Mouse (Mus musculus) G1E (cell line): ENCODE results near the gene Myt1. TPM values are rescaled to one million over a fixed set of nuclear protein-coding genes. Genes with fewer than 3 reads are reported as not detected.

Experiments
- ATAC-seq: 2 replicates; pipeline ENCODE4 v1.8.0; 2016; ENCODE audit warnings: mild to moderate bottlenecking; ENCODE audit not compliant: insufficient number of reproducible peaks, poor library complexity, low FRiP score, severe bottlenecking; ENCODE audit errors: extremely low read depth
- DNase-seq: peaks from one replicate; pipeline ENCODE4 v3.0.0; 2012; ENCODE audit warnings: low spot score
- H3K27me3 ChIP-seq: 2 replicates; pipeline ENCODE4 v1.6.1; 2012; ENCODE audit warnings: mild to moderate bottlenecking, low read length, inconsistent platforms; ENCODE audit not compliant: insufficient read depth
- H3K36me3 ChIP-seq: replicated peaks from 2 replicates; pipeline ENCODE3; 2012; ENCODE audit warnings: mild to moderate bottlenecking, inconsistent platforms
- H3K4me1 ChIP-seq: 2 replicates; pipeline ENCODE4 v1.6.1; 2012; ENCODE audit warnings: low read depth, low read length, inconsistent platforms, mixed read lengths; ENCODE audit not compliant: insufficient read depth
- H3K4me3 ChIP-seq: 2 replicates; pipeline ENCODE4 v1.5.1; 2012; ENCODE audit warnings: low read depth, mild to moderate bottlenecking, inconsistent platforms, low read length, moderate library complexity, mixed read lengths
- H3K9me3 ChIP-seq: replicated peaks from 2 replicates; pipeline ENCODE4 v1.6.1; 2012; ENCODE audit warnings: inconsistent platforms
- CTCF ChIP-seq: IDR thresholded peaks from 2 replicates; pipeline ENCODE4 v1.5.1; 2012; ENCODE audit warnings: low read depth, low read length, inconsistent platforms, mixed read lengths
- GATA1 ChIP-seq: IDR thresholded peaks from 2 replicates; pipeline ENCODE4 v1.6.1; 2012; ENCODE audit warnings: borderline replicate concordance, low read length, inconsistent platforms, mixed read lengths
- GATA2 ChIP-seq: IDR thresholded peaks from 2 replicates; pipeline ENCODE4 v1.6.1; 2012; ENCODE audit warnings: low read depth, low read length, inconsistent platforms, borderline replicate concordance
- POLR2AphosphoS5 ChIP-seq: IDR thresholded peaks from 2 replicates; pipeline ENCODE4 v1.6.1; 2012; ENCODE audit warnings: low read depth, low read length, inconsistent platforms; ENCODE audit not compliant: insufficient replicate concordance
- TAL1 ChIP-seq: conservative IDR thresholded peaks from 2 replicates; pipeline ENCODE4 v1.6.1; 2012; ENCODE audit warnings: low read depth, low read length, inconsistent platforms, mixed read lengths
- polyA plus RNA-seq: library from polyadenylated mRNA; stranded (reverse); fragments of >175 nt; gene quantifications from 2 replicates; pipeline ENCODE4 v1.2.3, GENCODE M21; 2012
- total RNA-seq, 2 experiments: library from RNA; stranded (forward) in 1 of 2; stranded (reverse) in 1 of 2; fragments of 200-1000 nt in 1 of 2; fragments of >200 nt in 1 of 2; fragmentation: Nextera tagmentation in 1 of 2; gene quantifications; 2 replicates each; pipeline ENCODE4 v1.2.3; 2014 to 2017

Gene Myt1
- total and polyA plus RNA-seq, 3 experiments = 0.22 TPM; not detected in 2

- H3K4me3 ChIP-seq = no peak overlapping the region
- no peaks in the 10 kb centered on the region for H3K36me3 ChIP-seq
- no peaks in the 10 kb centered on the region for H3K9me3 ChIP-seq
- peaks cover 10% of the 10 kb centered on the region for H3K27me3 ChIP-seq
- TF ChIP-seq TAL1 = no peak
- TF ChIP-seq GATA2 = no peak
- no peak for TF ChIP-seq GATA1
- TF ChIP-seq POLR2AphosphoS5 = no peak
- no peak for TF ChIP-seq CTCF
- no peak for ATAC-seq
- H3K4me1 ChIP-seq = peaks cover 5% of the 10 kb centered on the region
- no peak for DNase-seq
Measured at GRCm38 (mm10) chr2:181759041-181759440, 4.1 kb upstream of the Myt1 start.

- TF ChIP-seq GATA1 (no peak), POLR2AphosphoS5 (no peak), CTCF (no peak), GATA2 (no peak), TAL1 (no peak)
- DNase-seq (no peak), ATAC-seq (no peak)
- H3K9me3 ChIP-seq = no peaks in the 10 kb centered on the region
- H3K27me3 ChIP-seq = peaks cover 5% of the 10 kb centered on the region; the same call in 1 of the 2 replicates
- peaks cover 2% of the 10 kb centered on the region for H3K4me1 ChIP-seq
- H3K4me3 ChIP-seq = no peak overlapping the region
- no peaks in the 10 kb centered on the region for H3K36me3 ChIP-seq
Measured at GRCm38 (mm10) chr2:181763886-181764527, 875 bp downstream of the Myt1 start.

GRCm38 (mm10) chr2:181764600-181764999 lies 1.5 kb downstream of the Myt1 start:
- no peaks in the 10 kb centered on the region for H3K36me3 ChIP-seq
- H3K4me3 ChIP-seq = no peak overlapping the region
- no peaks in the 10 kb centered on the region for H3K9me3 ChIP-seq
- DNase-seq (no peak), ATAC-seq (no peak)
- H3K4me1 ChIP-seq = no peaks in the 10 kb centered on the region
- no peak for TF ChIP-seq CTCF
- TF ChIP-seq TAL1 = no peak
- no peak for TF ChIP-seq GATA2
- TF ChIP-seq POLR2AphosphoS5 = no peak
- no peak for TF ChIP-seq GATA1
- H3K27me3 ChIP-seq = no peaks in the 10 kb centered on the region

GRCm38 (mm10) chr2:181765251-181765650 lies 2.1 kb downstream of the Myt1 start:
- Histone ChIP-seq H3K4me1 (no peaks in the 10 kb centered on the region), H3K27me3 (peaks cover 2% of the 10 kb centered on the region; the same call in 1 of the 2 replicates), H3K9me3 (no peaks in the 10 kb centered on the region), H3K4me3 (no peak overlapping the region), H3K36me3 (no peaks in the 10 kb centered on the region)
- no peak for ATAC-seq
- TF ChIP-seq GATA2 = no peak
- no peak for TF ChIP-seq TAL1
- no peak for TF ChIP-seq GATA1
- TF ChIP-seq CTCF = no peak
- TF ChIP-seq POLR2AphosphoS5 = no peak
- DNase-seq = no peak

GRCm38 (mm10) chr2:181766672-181767557 lies 3.8 kb downstream of the Myt1 start:
- TF ChIP-seq TAL1 = no peak
- no peak for TF ChIP-seq GATA1
- no peak for TF ChIP-seq POLR2AphosphoS5
- no peak for TF ChIP-seq GATA2
- no peak for TF ChIP-seq CTCF
- no peaks in the 10 kb centered on the region for H3K36me3 ChIP-seq
- H3K4me3 ChIP-seq = no peak overlapping the region
- H3K27me3 ChIP-seq = peaks cover 2% of the 10 kb centered on the region; the same call in 1 of the 2 replicates
- H3K9me3 ChIP-seq = no peaks in the 10 kb centered on the region
- no peak for DNase-seq
- no peak for ATAC-seq
- no peaks in the 10 kb centered on the region for H3K4me1 ChIP-seq

- Histone ChIP-seq H3K4me1 (no peaks in the 10 kb centered on the region), H3K36me3 (no peaks in the 10 kb centered on the region), H3K4me3 (no peak overlapping the region), H3K27me3 (peaks cover 7% of the 10 kb centered on the region), H3K9me3 (no peaks in the 10 kb centered on the region)
- ATAC-seq = no peak
- TF ChIP-seq POLR2AphosphoS5 (no peak), TAL1 (no peak)
- no peak for DNase-seq
Measured at GRCm38 (mm10) chr2:181768451-181768850, 5.3 kb downstream of the Myt1 start.

- TF ChIP-seq POLR2AphosphoS5 (no peak), GATA1 (no peak), TAL1 (no peak), GATA2 (no peak), CTCF (no peak)
- no peaks in the 10 kb centered on the region for H3K4me1 ChIP-seq
- H3K9me3 ChIP-seq = no peaks in the 10 kb centered on the region
- no peaks in the 10 kb centered on the region for H3K36me3 ChIP-seq
- ATAC-seq = no peak
- H3K4me3 ChIP-seq = no peak overlapping the region
- DNase-seq = no peak
- peaks cover 9% of the 10 kb centered on the region for H3K27me3 ChIP-seq
Measured at GRCm38 (mm10) chr2:181769397-181769796, 6.3 kb downstream of the Myt1 start.
